Mouse (Mus musculus): ENCODE data around the gene Taok2. TPM values are rescaled to one million over a fixed set of nuclear protein-coding genes. Genes with fewer than 3 reads are reported as not detected.

Taok2 gene
- polyA plus RNA-seq, 1 experiment from 2014 or later: 53.4 TPM

DNA sequence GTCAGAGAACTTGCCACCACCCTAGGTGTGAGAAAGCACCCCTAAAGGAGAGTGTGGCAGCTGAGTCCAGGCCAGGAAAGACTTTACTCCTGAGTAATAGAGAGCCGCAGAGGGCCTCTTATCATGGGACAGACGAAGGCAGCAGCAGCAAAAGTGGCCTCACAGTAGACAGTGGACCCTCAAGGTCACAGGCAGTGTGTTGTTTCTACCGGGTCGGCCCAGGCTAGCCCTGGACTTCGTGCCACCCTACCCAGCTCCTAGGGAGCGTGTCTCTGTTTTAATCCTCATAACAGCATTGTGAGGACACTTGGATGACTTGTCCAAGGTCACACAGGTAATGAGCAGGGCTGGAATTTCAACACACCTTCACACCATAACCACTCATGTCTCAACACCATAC, 34.3 kb downstream of the Taok2 start:
- Histone ChIP-seq H3K36me3 (peaks cover 37% of the 10 kb centered on the region), H3K4me3 (no peak overlapping the region), H3K4me1 (peaks cover 29% of the 10 kb centered on the region), H3K9me3 (no peaks in the 10 kb centered on the region), H3K27me3 (peaks cover 45% of the 10 kb centered on the region), H3K4me2 (no peak overlapping the region), H3K27ac (no peak overlapping the region), H3K9ac (no peak overlapping the region)
- ATAC-seq (ENCODE audit: insufficient number of reproducible peaks, insufficient read depth, low FRiP score, low TSS enrichment, low read depth): no peak
- WGBS: 87% methylated on average over 6 of the region's 6 CpGs

DNA sequence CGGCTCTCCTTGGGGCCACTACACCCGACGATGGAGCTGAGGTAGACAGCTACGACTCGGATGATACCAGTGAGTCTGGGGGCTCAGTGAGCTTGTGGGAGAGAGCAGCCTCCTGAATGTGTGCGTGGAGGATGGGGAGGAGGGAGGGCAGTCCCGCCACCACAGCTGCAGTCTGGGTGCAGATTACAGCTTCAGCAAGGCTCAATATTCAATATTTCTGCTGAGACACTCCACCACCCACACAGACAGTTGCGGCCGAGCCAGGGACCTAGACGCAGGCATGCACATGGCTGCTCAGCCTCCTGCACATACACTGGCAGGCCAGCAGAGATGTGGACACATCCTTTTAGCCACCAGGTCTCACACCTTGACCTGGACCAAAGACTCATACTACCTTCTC, 35.7 kb downstream of the Taok2 start:
- Histone ChIP-seq H3K36me3 (peaks cover 23% of the 10 kb centered on the region), H3K9ac (peak overlapping the region; percentile 75)
- WGBS: 20% methylated on average over 10 of the region's 10 CpGs

DNA sequence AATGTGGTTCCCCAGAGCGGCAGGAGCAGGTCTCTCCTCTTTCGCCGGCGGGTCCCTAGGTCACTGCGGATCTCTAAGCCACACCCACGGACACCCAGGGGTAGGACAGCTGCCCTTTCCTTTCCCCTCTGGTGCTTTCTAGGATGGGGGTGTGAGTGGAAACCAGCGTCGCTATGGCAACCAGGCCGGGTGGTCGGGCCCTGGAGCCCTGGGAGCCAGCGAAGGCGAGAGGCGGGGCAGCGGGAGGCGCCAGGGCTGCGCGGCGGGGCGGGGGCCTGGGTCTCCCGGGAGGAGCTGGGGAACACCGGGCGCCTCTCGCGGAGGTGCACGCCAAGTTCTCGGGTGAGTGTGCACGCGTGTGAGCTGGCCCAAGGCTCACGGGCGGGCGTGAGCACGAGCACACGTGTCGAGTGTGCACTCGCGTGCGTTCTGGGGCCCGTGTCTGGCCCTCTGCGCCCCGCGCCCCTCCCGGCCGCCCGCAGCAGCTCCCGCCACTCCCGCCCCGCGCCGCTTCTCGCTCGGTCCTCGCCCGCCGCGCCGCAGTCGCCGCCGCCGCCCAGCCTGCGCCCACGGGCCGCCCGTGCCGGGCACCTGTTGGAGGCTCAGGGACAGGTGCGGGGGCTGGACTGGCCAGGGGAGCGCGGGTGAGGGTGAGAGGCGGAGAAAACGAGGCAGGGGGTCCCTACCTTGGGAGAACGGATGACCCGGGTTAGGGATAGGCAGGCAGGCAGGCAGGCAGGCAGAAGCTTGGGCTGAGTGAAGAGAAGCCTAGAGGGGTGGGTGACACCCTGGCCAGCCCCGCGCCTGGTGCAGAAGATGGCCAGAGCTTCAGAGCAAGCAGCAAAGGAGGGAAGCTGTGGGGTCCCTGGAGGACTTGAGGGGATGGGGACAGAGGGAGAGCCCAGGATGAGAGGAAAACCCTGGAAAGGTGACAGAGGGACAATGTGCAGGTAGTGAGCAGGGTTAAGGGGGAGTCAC, 36.8 kb downstream of the Taok2 start:
- H3K4me1 ChIP-seq: peaks cover 29% of the 10 kb centered on the region
- H3K36me3 ChIP-seq: peaks cover 12% of the 10 kb centered on the region
- peak overlapping the region; percentile 75 for H3K9ac ChIP-seq
- H3K4me2 ChIP-seq: peak overlapping the region; percentile 100
- no peaks in the 10 kb centered on the region for H3K9me3 ChIP-seq
- ATAC-seq (ENCODE audit: insufficient number of reproducible peaks, insufficient read depth, low FRiP score, low TSS enrichment, low read depth): no peak
- H3K27me3 ChIP-seq: peaks cover 45% of the 10 kb centered on the region
- peak overlapping the region; percentile 56 for H3K4me3 ChIP-seq
- no peak overlapping the region for H3K27ac ChIP-seq
- WGBS: 2% methylated on average over 67 of the region's 74 CpGs

More for the DNA sequence above, 35.7 kb downstream of the Taok2 start:
- Histone ChIP-seq H3K27ac (no peak overlapping the region), H3K4me1 (peaks cover 29% of the 10 kb centered on the region), H3K4me3 (peak overlapping the region; percentile 56), H3K27me3 (peaks cover 45% of the 10 kb centered on the region), H3K4me2 (peak overlapping the region; percentile 100), H3K9me3 (no peaks in the 10 kb centered on the region)
- ATAC-seq (ENCODE audit: insufficient number of reproducible peaks, insufficient read depth, low FRiP score, low TSS enrichment, low read depth): no peak

- H3K4me1 ChIP-seq: peaks cover 29% of the 10 kb centered on the region
- peaks cover 6% of the 10 kb centered on the region for H3K36me3 ChIP-seq
- H3K27me3 ChIP-seq: peaks cover 45% of the 10 kb centered on the region
- no peaks in the 10 kb centered on the region for H3K9me3 ChIP-seq
- no peak within 1 kb of the TSS for H3K27ac ChIP-seq
- peak within 1 kb of the TSS; percentile 75 for H3K9ac ChIP-seq
- 26% methylated on average over 4 of the region's 4 CpGs for WGBS
- no peak for ATAC-seq (ENCODE audit: insufficient number of reproducible peaks, insufficient read depth, low FRiP score, low TSS enrichment, low read depth)
- peak within 1 kb of the TSS; percentile 100 for H3K4me2 ChIP-seq
- H3K4me3 ChIP-seq: peak within 1 kb of the TSS; percentile 56
Observed at GRCm38 (mm10) chr7:126847116-126847420, 37.4 kb downstream of the Taok2 start, which contains the start of gene Doc2a. Gene Doc2a, plus strand, starts transcription at chr7:126847416.

GRCm38 (mm10) chr7:126845516-126845915, 39.0 kb downstream of the Taok2 start:
- no peak overlapping the region for H3K4me3 ChIP-seq
- no peaks in the 10 kb centered on the region for H3K36me3 ChIP-seq
- H3K4me1 ChIP-seq: peaks cover 17% of the 10 kb centered on the region
- no peak overlapping the region for H3K27ac ChIP-seq
- ATAC-seq (ENCODE audit: insufficient number of reproducible peaks, insufficient read depth, low FRiP score, low TSS enrichment, low read depth): no peak
- H3K9me3 ChIP-seq: peaks cover 6% of the 10 kb centered on the region; the same call in 1 of the 2 replicates
- 84% methylated on average over 2 of the region's 2 CpGs for WGBS
- no peak overlapping the region for H3K4me2 ChIP-seq
- peaks cover 41% of the 10 kb centered on the region for H3K27me3 ChIP-seq
- no peak overlapping the region for H3K9ac ChIP-seq

- no peak overlapping the region for H3K4me3 ChIP-seq
- H3K9ac ChIP-seq: no peak overlapping the region
- no peak overlapping the region for H3K27ac ChIP-seq
- peaks cover 19% of the 10 kb centered on the region for H3K27me3 ChIP-seq
- H3K9me3 ChIP-seq: peaks cover 6% of the 10 kb centered on the region; the same call in 1 of the 2 replicates
- peaks cover 9% of the 10 kb centered on the region for H3K4me1 ChIP-seq
- no peak overlapping the region for H3K4me2 ChIP-seq
- H3K36me3 ChIP-seq: no peaks in the 10 kb centered on the region
- ATAC-seq (ENCODE audit: insufficient number of reproducible peaks, insufficient read depth, low FRiP score, low TSS enrichment, low read depth): no peak
- 80% methylated on average over 9 of the region's 9 CpGs for WGBS
Observed at GRCm38 (mm10) chr7:126843276-126843675, 41.2 kb downstream of the Taok2 start.

- Histone ChIP-seq H3K9me3 (no peaks in the 10 kb centered on the region), H3K4me3 (no peak overlapping the region), H3K4me1 (peaks cover 9% of the 10 kb centered on the region), H3K9ac (no peak overlapping the region), H3K27me3 (peaks cover 21% of the 10 kb centered on the region), H3K27ac (no peak overlapping the region), H3K36me3 (no peaks in the 10 kb centered on the region), H3K4me2 (no peak overlapping the region)
- ATAC-seq (ENCODE audit: insufficient number of reproducible peaks, insufficient read depth, low FRiP score, low TSS enrichment, low read depth): no peak
- WGBS: 95% methylated on average over 1 of the region's 1 CpGs
Observed at GRCm38 (mm10) chr7:126833294-126833693, 51.2 kb downstream of the Taok2 start.

- Histone ChIP-seq H3K4me2 (peak overlapping the region; percentile 57), H3K9me3 (no peaks in the 10 kb centered on the region), H3K27me3 (peaks cover 24% of the 10 kb centered on the region), H3K4me1 (peaks cover 9% of the 10 kb centered on the region), H3K27ac (no peak overlapping the region), H3K9ac (no peak overlapping the region), H3K4me3 (peak overlapping the region; percentile 35), H3K36me3 (no peaks in the 10 kb centered on the region)
- WGBS: under 1% methylated on average over 21 of the region's 21 CpGs
- 0 out of 2 replicates have a peak, but pooled peaks have one; percentile 27 for ATAC-seq (ENCODE audit: insufficient number of reproducible peaks, insufficient read depth, low FRiP score, low TSS enrichment, low read depth)
Observed at GRCm38 (mm10) chr7:126832036-126832598, 52.4 kb downstream of the Taok2 start.

DNA sequence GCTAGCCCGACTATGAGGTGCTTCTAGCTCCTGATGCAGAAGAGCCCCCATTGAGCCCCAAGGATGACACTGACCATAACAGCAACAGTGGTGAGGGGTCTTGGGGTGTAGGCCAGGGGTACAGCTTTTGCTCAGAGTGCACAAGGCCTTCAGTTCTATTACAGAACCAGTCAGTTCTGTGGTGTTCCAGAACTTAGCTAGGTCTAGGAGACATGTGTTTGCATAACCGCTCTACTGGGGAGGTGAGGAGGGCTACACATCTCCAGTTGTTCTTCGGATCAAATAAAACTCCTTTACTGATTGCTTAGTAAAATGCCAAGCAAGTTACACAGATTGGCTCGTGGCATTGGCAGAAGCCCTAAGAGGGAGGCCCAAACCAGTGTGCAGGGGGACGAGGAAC, 53.0 kb downstream of the Taok2 start, which contains the start of gene 4930451I11Rik:
Gene 4930451I11Rik, minus strand, starts transcription at position 101 of the 400 bp plus-strand sequence.
- Histone ChIP-seq H3K27me3 (peaks cover 24% of the 10 kb centered on the region), H3K9ac (no peak within 1 kb of the TSS), H3K27ac (no peak within 1 kb of the TSS), H3K4me2 (peak within 1 kb of the TSS; percentile 57), H3K36me3 (no peaks in the 10 kb centered on the region), H3K4me1 (peaks cover 9% of the 10 kb centered on the region), H3K9me3 (no peaks in the 10 kb centered on the region), H3K4me3 (peak within 1 kb of the TSS; percentile 35)
- 58% methylated on average over 5 of the region's 5 CpGs for WGBS
- ATAC-seq (ENCODE audit: insufficient number of reproducible peaks, insufficient read depth, low FRiP score, low TSS enrichment, low read depth): no peak

- H3K4me1 ChIP-seq: peaks cover 5% of the 10 kb centered on the region; the same call in 1 of the 2 replicates
- no peak overlapping the region for H3K4me3 ChIP-seq
- no peak for ATAC-seq (ENCODE audit: insufficient number of reproducible peaks, insufficient read depth, low FRiP score, low TSS enrichment, low read depth)
- peaks cover 53% of the 10 kb centered on the region for H3K27me3 ChIP-seq
- H3K9ac ChIP-seq: no peak overlapping the region
- no peaks in the 10 kb centered on the region for H3K9me3 ChIP-seq
- no peak overlapping the region for H3K4me2 ChIP-seq
- 69% methylated on average over 5 of the region's 5 CpGs for WGBS
- no peak overlapping the region for H3K27ac ChIP-seq
- no peaks in the 10 kb centered on the region for H3K36me3 ChIP-seq
Observed at GRCm38 (mm10) chr7:126825952-126826351, 58.6 kb downstream of the Taok2 start.

- 20% methylated on average over 8 of the region's 8 CpGs for WGBS
- Histone ChIP-seq H3K9ac (no peak overlapping the region), H3K4me3 (no peak overlapping the region), H3K27me3 (peaks cover 48% of the 10 kb centered on the region), H3K36me3 (no peaks in the 10 kb centered on the region), H3K9me3 (no peaks in the 10 kb centered on the region), H3K4me2 (no peak overlapping the region), H3K27ac (no peak overlapping the region), H3K4me1 (peaks cover 5% of the 10 kb centered on the region; the same call in 1 of the 2 replicates)
- ATAC-seq (ENCODE audit: insufficient number of reproducible peaks, insufficient read depth, low FRiP score, low TSS enrichment, low read depth): no peak
Observed at GRCm38 (mm10) chr7:126825403-126825802, 59.1 kb downstream of the Taok2 start.

Data from embryonic facial prominence, embryonic 13.5 days (tissue).